In the genomic region with DNA sequence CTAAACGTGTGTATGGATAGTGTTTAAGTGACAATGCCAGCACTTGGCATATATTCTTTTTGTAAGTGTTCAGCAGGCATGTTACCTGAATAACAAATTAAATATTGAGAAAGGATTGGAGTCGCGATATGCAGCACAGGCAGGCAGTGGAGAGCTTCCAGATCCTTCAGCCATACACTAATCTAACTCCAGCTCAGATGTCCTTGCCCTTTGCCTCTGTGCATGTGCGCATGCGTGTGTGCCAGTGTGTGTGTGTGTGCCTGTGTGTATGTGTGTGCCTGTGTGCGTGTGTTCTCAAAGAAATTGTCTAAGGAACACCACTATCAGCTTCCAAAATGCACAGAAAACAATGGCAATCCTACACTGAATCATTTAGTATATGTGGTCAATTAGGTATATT, we compare ENCODE assay signal across 14 mouse cellular contexts.
DNase-seq lines count a peak whose midpoint lies in the region; ATAC-seq and TF ChIP-seq lines count a peak whose summit lies in the region.
"Had no signal": no experiment of that assay in that cellular context is flagged by ENCODE, and none has a peak within 500 bp of the region (broad histone marks: within the 10 kb centered on the region; RNA-seq: fewer than 3 reads in every experiment).

No protein-coding gene starts in this region.

- H3K27ac ChIP-seq in kidney, embryonic 14.5 days (ENCODE audit: low read depth, low read length) = no peak overlapping the region
- H3K27ac ChIP-seq in hindbrain, postnatal 0 days = peak overlapping the region; percentile 37; the same call in 1 of the 2 replicates
- H3K27ac ChIP-seq: embryonic facial prominence, embryonic 15.5 days; heart, adult 2 months; limb, embryonic 13.5 days; lung, embryonic 15.5 days had no signal

- H3K4me1 ChIP-seq in kidney, embryonic 14.5 days (ENCODE audit: control insufficient read depth, insufficient read depth, low read length) = peaks cover 6% of the 10 kb centered on the region; the same call in 1 of the 2 replicates
- H3K4me1 ChIP-seq in hindbrain, postnatal 0 days (ENCODE audit: insufficient read depth, low read length) = peaks cover 8% of the 10 kb centered on the region; the same call in 1 of the 2 replicates
- H3K4me1 ChIP-seq: embryonic facial prominence, embryonic 15.5 days; lung, embryonic 15.5 days had no signal

- H3K9ac ChIP-seq in kidney, embryonic 14.5 days (ENCODE audit: low read depth, low read length) = no peak overlapping the region
- H3K9ac ChIP-seq in hindbrain, postnatal 0 days (replicated peaks; ENCODE audit: low read length) = no peak overlapping the region
- H3K9ac ChIP-seq: embryonic facial prominence, embryonic 15.5 days; limb, embryonic 13.5 days; lung, embryonic 15.5 days had no signal

- peak; percentile 76; the same call in 1 of the 2 replicates for ATAC-seq in kidney, embryonic 14.5 days (ENCODE audit: low FRiP score, low TSS enrichment)
- peak; percentile 83 for ATAC-seq in hindbrain, postnatal 0 days
- ATAC-seq: Patski had no signal

- no peak overlapping the region for H3K4me2 ChIP-seq in kidney, embryonic 14.5 days (replicated peaks; ENCODE audit: low read depth, low read length)
- H3K4me2 ChIP-seq in hindbrain, postnatal 0 days (ENCODE audit: low read depth, low read length) = 0 out of 2 replicates have a peak overlapping the region, but pooled peaks have one; percentile 3
- H3K4me2 ChIP-seq: embryonic facial prominence, embryonic 15.5 days; limb, embryonic 13.5 days; lung, embryonic 15.5 days had no signal

- 55% methylated on average over 6 of the region's 6 CpGs for WGBS in kidney, embryonic 14.5 days
- WGBS in hindbrain, postnatal 0 days = 42% methylated on average over 6 of the region's 6 CpGs

- H3K9me3 ChIP-seq in kidney, embryonic 14.5 days (ENCODE audit: control insufficient read depth, low read length) = no peaks in the 10 kb centered on the region
- H3K9me3 ChIP-seq in hindbrain, postnatal 0 days (ENCODE audit: low read length) = no peaks in the 10 kb centered on the region
- H3K9me3 ChIP-seq: embryonic facial prominence, embryonic 15.5 days; limb, embryonic 13.5 days; lung, embryonic 15.5 days had no signal

- no peak for DNase-seq in kidney, adult 11 months
- DNase-seq in adrenal gland, postnatal 14 days = peak; percentile 50
- DNase-seq in cerebellum, adult 11-12 months = peak; percentile 16
- DNase-seq in hindbrain, postnatal 0 days (ENCODE audit: low spot score) = peak; percentile 38
- no peak for DNase-seq in layer of hippocampus, adult 8-10 months (ENCODE audit: low spot score in 2 of 2)
- DNase-seq in left cerebral cortex, adult 18-20 months (ENCODE audit: low spot score in 2 of 2) = no peak
- DNase-seq in thymus, adult 18-20 months = no peak
- DNase-seq: heart, adult 2 months; heart, postnatal 4 days had no signal

- no peaks in the 10 kb centered on the region for H3K27me3 ChIP-seq in kidney, embryonic 14.5 days (ENCODE audit: control insufficient read depth, insufficient read depth, low read length)
- H3K27me3 ChIP-seq in hindbrain, postnatal 0 days (ENCODE audit: insufficient read depth, low read length) = no peaks in the 10 kb centered on the region
- H3K27me3 ChIP-seq: embryonic facial prominence, embryonic 15.5 days; limb, embryonic 13.5 days; lung, embryonic 15.5 days; Patski had no signal

- no peak overlapping the region for H3K4me3 ChIP-seq in kidney, embryonic 14.5 days (ENCODE audit: low read length)
- H3K4me3 ChIP-seq in hindbrain, postnatal 0 days (ENCODE audit: low read length) = no peak overlapping the region
- H3K4me3 ChIP-seq: embryonic facial prominence, embryonic 15.5 days; heart, adult 2 months; limb, embryonic 13.5 days; lung, embryonic 15.5 days had no signal

- H3K36me3 ChIP-seq in kidney, embryonic 14.5 days (ENCODE audit: control insufficient read depth, insufficient read depth, low read length) = no peaks in the 10 kb centered on the region
- no peaks in the 10 kb centered on the region for H3K36me3 ChIP-seq in hindbrain, postnatal 0 days (ENCODE audit: insufficient read depth, low read length)
- H3K36me3 ChIP-seq: embryonic facial prominence, embryonic 15.5 days; limb, embryonic 13.5 days; lung, embryonic 15.5 days had no signal

- TF ChIP-seq CTCF in hindbrain, postnatal 0 days (IDR thresholded peaks at IDR 0.05; ENCODE audit: low read depth) = no peak

Comparison
In these comparisons a context has a peak if more than half of its experiments do, and no peak if none do; other contexts are left out.
1. DNase-seq: peak in adrenal gland, postnatal 14 days (single experiment), cerebellum, adult 11-12 months (single experiment) and hindbrain, postnatal 0 days (single experiment); none in kidney, adult 11 months (single experiment), layer of hippocampus, adult 8-10 months (0 of 2), left cerebral cortex, adult 18-20 months (0 of 2) and thymus, adult 18-20 months (0 of 2).